Mouse (Mus musculus) WW6 (cell line): ENCODE results near the gene Tacc2.
"Not testable (repeated sequence)": the region's sequence is repeated elsewhere in the genome, so short reads cannot be mapped to it uniquely, and the experiment has no call there.

Source experiments
- DNase-seq: peaks from one replicate; pipeline ENCODE4 v3.0.0-alpha.2; 2013; ENCODE audit warnings: low read depth, low spot score

Tacc2 gene

DNA sequence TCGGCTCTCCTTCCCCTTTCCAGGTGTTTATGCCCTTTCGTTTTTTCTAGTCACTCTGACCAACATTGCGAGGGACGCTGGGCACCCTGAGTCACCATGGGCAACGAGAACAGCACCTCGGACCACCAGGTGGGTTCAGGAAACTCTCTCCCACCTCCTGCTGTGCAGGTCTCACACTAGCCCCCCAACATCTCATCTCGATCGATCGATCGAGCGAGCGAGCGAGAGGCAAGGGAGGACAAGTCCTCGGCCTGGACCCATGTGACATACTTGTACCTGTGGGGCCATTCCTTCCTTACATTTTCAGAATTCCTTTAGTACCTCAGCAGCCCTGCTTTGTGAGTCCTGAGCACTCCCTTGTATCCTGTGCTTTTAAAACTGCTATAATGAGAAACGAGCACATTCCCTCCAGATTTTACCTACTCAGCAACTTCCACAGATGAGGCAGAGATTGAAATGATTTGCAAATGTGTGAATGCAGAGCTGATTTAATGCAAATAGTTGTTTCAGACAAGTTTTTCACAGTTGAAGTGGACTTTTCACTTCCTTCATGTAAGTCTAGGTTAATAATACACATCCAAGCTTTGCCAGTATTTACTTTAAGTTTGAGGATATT lies at the start of gene Tacc2:
Tacc2 (plus strand) TSS at position 51 of the 616 bp plus-strand sequence.
- DNase-seq, result no peak

DNA sequence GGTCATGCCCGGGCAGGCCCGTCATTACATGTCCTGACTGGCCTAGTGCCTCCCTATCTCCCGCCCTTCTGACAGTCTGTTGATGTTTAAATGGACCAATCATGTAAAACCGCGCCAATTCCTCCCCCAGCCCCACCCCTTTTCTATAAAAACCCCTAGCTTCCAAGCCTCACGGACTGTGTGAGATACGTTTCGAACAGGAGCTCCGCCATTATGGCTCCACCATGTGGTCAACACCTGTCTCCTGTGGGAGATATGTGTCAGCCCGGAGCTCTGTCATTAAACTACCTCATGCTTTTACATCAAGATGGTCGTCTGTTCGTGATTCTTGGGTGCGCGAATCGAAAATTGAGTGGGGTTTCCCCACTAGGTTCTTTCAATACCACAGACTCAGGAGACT lies 46.1 kb upstream of the Tacc2 start:
- not testable (repeated sequence) for DNase-seq

DNA sequence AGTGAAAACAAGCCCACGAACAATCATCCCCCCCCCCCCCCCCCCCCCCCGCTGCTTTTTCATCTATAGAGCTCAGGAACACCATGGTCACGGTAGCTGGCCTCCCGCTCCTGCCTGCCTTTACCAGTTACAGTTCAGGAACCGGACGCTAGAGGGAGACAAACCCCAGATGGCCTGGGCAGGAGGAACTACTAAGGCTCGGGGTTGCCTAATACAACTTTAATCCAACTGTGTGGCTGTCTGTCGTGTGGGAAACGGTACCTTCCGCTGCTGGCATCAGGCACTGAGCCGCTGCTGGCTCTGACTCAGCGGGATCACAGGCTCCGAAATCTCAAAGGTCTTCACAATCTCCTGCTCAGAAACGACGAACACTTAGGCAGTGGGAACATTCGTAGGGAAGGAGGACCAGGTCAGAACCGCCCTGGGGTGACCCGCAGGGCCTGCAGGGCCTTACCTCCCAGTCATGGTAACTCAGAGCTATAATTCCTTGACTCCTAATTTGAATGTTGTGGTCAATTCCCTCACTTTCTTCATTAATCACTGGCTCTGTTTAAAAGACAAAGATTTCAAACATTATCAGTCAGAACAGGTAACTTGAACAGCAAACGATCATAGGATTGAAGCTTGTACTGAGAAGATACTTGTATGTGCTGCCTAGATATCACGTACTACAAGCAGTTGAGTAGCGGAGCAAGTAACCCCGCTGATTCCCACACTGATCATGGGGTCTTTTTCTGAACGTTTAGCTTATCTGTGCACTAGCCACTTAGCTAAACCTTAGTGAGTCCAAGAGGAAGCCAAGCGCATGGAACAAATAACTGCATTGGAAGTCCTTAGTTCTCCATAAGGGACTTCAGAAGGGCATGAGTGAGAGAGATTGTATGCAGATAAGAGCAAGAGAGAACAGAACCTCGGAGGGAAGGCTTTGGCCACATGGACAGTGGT lies 43.6 kb upstream of the Tacc2 start:
- peak; percentile 61 for DNase-seq

DNA sequence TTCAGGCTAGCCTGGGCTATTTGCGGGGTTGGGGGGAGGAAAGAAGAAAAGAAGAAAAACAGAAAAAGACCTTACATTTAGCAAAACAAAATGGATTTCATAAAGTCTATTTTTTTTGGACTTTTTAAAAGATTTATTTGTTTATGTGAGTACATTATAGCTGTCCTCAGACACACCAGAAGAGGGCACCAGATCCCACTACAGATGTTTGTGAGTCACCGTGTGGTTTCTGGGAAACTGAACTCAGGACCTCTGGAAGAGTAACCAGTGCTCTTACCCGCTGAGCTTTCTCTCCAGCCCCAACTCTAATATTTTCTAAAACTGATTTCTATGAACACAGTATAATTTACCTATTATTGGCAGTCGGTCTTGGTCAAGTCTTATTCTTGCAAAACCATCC lies 42.1 kb upstream of the Tacc2 start:
- DNase-seq, result no peak

DNA sequence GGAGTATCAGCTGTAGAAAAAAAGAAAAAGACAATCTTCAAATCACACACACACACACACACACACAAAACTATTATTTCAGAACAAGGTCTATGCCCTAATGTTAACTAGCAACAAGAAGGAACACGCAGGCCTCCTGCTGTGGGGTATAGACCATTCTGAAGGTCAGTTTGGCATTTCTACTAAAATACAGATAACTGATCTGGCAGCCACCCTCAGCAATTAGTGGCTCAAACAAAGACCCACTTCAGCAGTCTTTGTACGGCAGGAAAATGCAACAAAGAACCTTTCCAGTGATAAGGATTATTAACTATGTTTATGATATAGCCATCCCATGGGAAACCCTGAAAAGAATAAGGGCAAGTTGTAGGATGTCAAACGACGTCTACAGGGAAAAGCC lies 40.2 kb upstream of the Tacc2 start:
- no peak for DNase-seq

DNA sequence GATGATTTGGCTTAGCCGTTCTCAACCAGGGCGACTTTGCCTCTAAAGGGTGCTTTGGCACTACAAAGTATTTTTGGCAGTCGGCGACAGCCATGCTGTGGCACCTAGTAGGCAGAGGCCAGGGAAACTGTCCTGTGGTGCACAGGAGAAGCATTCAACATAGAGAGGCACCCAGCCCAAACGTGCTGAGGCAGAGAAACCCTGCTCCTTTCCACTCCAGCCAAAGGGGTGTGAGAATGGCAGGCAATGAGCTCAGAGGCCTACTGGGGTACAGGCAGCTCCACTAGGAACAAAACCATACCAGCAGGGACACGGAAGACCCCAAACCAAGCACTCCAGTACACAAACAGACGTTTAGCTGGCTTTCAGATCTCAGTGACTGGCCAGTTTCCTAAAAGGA lies 37.1 kb upstream of the Tacc2 start:
- DNase-seq, result no peak

DNA sequence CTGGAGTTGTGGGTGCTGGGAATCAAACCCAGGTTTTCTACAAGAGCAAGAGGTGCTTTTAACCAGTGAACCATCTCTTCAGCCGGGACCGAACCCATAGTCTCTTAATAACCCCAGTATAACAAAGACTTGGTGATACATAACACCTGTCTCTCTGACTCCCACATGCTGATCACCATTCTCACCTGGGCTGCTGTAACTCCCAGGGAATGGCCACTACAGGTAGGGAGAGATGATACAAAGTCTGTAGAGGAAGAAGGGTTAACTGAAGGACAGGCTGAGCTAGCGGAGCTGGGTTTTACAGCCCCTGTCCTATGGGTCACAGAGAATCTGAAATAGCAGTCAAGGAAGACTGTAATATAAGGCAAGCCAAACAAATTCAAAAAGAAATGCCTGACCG lies 34.1 kb upstream of the Tacc2 start:
- no peak for DNase-seq

DNA sequence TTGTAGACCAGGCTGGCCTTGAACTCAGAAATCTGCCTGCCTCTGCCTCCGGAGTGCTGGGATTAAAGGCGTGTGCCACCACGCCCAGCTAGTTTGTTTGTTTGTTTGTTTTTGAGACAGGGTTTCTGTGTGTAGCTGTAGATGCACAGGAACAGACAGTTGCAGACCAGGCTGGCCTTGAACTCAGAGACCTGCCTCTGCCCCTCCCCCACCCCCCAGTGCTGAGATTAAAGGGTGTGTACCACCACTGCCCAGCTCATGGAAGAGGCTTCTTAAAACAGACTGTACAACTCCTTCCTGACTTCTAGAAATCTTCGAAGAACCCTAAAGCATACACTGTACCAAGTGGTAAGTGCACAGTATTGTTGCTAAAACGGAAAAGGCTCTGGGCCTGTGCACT lies 31.8 kb upstream of the Tacc2 start:
- no peak for DNase-seq

DNA sequence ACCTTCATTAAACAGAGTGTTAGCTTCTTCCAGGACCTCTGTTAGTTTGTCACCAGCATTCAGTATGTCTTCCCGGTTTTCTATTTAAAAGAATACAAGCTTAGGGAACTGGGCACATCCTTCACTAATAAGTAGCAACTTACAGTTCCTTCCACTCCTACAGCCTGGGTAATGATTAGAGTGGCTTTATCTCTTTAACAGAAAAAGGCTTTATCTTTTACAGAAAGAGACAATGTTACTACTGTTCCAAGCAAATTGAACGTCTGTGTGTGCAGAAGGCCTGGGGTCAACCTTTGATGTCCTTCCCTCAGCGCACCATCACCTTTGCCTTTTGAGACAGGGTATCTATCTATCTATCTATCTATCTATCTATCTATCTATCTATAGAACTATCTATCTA lies 31.3 kb upstream of the Tacc2 start:
- DNase-seq, result no peak

DNA sequence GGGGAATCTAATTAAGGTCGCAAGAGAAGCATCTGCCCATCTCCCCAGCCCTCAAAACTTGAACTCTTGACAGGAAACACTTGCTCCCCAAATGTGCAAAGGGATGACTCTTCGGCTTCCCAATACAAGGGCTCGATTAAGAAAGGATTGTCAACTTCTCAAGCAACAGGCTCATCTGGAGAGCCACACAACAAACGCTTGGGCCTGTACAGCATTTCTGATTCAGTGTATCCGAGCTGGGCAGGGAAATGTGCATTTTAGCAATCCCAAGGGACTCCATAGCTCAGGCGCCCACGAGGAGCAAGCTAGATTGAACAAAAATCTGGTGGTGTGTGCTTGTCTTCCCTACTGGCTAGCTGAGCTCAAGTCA lies 30.8 kb upstream of the Tacc2 start:
- no peak for DNase-seq

DNA sequence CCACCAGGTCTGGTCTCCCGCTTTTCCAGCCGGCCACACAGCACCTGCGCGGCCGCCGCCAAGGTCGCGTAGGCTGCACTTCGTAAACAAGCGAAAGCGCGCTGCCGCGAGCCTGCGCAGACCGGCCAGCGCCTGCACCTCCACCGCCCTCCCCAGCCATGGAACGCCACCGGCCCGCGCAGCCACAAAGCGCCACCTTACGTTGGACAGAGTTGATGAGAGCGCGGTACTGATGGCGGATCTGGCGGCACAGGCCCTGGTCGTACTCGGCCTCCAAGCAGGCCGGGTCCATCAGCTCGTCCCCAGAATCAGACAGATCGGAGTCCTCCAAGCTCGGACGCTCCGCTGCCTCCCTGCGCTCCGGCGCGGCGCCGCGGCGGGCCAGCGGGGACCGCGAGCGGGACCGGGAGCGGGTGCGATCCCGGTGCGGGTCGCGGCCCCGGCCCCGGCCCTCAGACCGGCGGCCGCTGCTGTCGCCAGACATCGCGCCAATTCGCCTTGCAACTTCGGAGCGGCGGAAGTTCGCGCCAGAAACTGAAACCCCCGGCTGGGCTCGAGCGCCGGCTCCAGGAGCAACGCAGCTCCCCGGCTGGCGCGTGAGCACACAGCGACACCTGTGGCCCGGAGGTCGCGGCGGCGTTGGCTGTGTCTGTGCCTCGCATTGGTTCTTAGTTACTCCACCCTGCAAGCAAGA lies 30.3 kb upstream of the Tacc2 start:
- DNase-seq, result peak; percentile 84

DNA sequence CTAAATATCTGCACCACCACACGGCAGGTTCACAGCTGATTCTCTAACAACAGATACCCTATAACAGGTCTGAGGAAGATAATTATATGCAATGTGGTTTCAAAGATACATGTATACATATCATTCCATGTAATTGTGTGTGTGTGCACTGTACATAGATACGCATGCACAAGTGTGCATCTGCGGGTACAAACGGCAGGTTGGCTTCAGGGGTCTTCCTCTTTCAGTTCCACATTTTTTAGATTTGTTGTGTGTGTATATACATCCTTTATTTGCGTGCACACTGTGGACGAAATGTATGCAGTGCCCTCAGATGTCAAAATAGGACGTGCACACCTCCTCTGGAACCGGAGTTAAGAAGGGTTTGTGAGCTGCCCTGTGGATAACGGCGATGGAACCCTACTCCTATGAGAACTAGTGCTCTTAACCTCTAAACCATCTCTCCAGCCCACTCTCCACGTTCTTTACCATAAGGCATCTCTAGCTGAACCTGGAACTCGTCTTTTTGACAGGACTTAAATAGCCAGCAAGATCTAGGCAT lies 29.5 kb upstream of the Tacc2 start:
- no peak for DNase-seq

DNA sequence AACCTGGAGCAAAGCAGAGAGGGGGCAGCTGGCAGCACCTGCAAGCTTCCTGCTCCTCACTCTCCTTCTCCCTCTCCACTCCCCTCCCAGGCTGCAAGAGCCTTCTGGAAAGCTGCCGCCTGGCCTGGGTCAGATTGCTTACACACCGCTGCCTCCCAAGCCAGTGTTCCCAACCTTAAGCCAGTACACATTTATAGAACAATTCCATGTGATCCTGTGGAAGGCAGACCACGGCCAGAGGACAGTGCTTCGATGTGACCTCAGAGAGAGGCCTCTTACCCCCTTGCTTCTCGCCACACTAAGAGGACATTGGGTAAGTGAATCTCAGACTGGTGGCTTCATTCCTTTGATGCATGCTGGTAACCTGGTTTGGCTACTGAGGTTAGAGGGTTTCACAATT lies 24.5 kb upstream of the Tacc2 start:
- DNase-seq, result no peak

DNA sequence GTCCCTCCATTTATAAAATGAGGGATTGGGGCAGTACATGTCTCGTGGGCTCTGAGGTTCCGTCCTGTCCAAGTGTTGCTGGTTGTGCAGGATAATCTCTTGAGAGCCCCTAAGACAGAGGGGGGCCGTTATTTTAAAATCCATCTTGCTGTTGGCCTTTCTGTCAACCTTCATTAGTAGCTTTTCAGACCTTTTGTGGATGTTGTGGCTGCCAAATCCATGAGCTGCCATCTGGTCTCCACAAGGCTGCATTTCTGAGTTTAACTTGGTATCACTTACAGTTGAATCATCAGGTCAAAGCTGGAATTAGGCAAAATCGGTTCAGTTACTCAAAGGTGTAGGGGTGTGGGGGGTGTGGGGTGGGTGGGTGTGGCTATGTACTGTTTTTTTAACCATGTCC lies 23.9 kb upstream of the Tacc2 start:
- DNase-seq, result no peak

DNA sequence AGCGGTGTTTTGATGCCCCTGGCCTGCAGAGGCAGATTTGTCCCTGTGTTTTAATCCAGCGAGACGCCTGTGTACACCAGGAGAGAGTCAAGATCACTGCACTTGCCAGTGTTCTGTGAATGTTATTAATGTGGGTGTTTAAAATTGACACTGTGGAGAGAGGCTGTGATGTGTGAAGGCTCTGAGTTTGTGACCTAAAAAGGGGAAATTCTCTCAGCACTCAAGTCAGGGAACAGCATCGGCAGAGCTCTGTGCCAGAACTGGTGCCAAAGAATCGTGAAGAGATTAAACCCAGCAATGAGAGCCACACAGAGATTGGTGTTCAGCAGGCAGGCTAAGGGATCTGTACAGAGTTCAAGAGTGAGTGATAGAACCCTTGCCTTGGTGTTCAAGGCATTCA lies 21.6 kb upstream of the Tacc2 start:
- no peak for DNase-seq

DNA sequence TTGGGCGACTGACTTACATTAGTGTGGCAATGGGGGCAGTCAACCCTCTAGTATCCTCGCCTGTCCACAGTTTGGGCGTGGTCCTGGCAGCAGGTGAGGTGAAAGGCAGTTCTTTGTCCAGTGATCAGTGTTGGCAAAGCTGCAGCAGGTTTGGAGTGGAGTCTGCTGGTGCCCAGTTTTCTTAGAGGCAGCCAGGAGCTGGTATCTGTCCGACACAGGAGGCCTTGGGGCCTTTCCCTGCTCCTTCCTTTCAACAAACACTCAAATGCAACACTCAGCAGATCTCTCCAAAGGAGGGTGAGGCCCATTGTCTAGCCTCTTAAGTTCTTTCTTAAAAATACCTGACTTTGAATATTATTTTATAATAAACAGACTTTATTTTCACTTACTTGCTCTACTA lies 18.6 kb upstream of the Tacc2 start:
- DNase-seq, result no peak

DNA sequence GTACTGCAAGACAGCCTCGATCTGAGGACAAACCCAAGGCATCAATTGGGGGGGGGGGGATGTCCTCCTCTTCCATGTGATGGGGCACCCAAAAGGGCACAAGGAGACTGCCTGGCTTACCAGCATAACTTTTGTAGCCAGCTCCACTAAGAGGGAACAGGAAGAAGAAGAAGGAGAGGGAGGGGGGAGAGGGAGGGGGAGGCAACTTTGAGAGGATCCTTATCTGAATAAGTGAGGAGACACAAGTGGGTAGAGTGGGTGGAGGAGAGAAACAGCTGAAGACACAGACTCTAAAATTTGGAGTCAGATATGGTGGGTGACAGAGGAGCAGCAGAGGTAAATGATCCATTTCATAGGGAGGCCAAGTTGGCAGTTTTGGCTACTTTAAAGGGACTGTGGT lies 16.3 kb upstream of the Tacc2 start:
- DNase-seq, result no peak

DNA sequence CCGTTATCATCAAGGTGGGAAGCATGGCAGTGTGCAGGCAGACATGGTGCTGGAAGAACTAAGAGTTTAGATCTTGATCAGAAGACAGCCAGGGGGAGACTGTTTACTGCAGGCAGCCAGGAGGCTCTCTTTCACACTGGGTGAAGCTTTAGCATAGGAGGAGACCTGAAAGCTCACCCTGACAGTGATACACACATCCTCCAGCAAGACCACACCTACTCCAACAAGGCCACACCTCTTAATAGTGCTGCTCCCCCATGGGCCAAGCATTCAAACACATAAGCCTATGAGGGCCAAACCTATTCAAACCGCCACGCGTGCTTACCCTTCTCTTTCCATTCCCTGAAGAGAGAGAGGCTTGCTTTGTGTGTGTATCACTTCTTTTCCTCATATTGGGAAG lies 14.0 kb upstream of the Tacc2 start:
- DNase-seq, result no peak

DNA sequence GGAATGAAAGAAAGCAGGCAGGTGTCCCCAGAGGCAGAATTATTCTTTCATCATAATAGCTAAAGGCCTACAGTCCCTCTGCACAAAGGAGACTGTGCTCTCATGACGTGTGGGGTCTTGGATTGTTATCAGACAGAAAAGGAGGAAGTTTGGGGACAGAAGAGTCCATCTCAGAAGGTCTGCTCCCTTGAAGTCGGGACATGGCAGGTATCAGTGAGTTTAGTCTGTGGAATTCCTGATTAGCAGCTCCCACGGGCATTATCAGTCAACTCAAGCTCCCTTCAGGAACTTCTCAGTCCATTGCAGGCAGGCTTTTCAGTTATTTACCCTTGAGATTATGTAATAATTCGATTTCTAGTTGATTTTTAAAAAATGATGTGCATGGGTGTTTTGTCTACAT lies 13.4 kb upstream of the Tacc2 start:
- no peak for DNase-seq

DNA sequence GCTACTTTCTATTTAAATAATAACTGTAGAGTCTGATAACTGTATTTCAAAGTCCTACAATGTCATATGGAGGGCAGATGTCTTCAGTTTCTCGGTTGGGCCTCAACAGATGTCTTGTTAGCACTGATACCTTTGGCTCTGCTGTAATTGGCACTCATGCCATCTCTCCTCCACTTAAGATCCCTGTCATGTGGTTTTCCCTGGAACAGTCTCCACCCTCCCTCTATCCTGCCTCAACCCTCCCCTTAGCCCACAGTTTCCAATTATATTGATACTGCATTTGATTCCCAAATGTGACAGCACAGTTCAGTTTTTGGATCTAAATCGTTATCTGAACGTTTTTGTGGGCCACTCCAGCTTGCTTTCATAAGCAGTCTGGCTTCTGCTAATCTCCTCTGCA lies 12.6 kb upstream of the Tacc2 start:
- no peak for DNase-seq

DNA sequence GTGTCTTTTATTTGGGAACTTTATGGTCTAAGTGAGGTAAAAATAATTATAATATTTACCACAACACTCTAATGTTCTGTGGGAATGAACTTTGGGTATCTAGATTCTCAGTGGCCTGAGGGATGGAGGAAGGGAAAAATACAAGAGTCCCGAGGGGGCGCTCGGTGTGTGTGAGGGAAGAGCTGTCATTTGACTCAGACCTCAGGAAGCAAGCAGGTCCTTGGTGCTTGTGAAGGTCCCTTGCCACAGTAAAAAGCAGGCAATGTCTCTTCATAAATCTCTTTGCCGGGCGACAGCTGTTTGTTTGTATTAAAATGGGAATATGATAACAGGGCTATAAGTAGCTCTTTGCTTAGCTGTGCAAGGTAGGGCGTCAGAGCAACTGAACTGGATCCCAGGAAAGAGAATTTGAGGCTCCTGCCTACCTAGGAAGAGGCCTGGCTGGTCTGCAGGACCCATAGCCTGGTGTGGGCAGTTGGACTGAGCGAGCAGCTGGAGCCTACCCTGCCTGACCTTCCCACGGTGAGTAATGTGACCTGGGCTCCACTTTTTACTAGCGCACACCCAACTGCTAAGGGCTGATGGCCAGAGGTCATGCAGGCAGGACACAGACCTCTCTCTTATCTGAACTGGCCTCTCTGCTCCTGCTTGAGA lies 8.3 kb upstream of the Tacc2 start:
- DNase-seq, result no peak

DNA sequence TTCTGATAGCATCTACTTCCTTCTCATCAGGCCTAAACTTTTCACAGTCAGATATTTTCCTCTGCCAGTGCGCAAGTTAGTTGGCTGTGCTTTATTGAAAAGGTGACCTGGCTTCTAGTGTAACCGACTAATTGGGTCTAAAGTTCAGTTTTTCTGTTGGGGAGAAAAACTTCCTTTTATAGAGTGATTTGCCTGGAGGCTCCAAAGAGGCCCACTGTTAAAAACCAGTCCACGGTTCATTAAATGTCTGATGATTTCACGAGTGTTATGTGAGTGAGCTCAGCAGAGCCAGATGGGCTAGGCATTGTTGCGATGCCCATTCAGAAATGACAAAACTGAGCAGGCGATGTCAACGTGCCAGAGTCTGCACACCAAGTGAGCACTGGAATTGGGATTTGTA lies 6.8 kb upstream of the Tacc2 start:
- DNase-seq, result no peak
